ENCODE assay signal across 8 mouse cellular contexts in genomic region chr6:87732151-87733011, GRCm38 (mm10). TPM values are rescaled to one million over a fixed set of nuclear protein-coding genes. Genes with fewer than 3 reads are reported as not detected.
DNase-seq lines count a peak whose midpoint lies in the region; ATAC-seq and TF ChIP-seq lines count a peak whose summit lies in the region.

No protein-coding gene starts in this region.

- H3K9ac ChIP-seq in liver, embryonic 11.5 days (ENCODE audit: low read depth, low read length) = no peak overlapping the region

- H3K4me1 ChIP-seq in brown adipose tissue, adult 24 weeks (ENCODE audit: control insufficient read depth, insufficient read depth, insufficient read length, low read length) = no peaks in the 10 kb centered on the region
- peaks cover 12% of the 10 kb centered on the region for H3K4me1 ChIP-seq in liver, embryonic 11.5 days (replicated peaks; ENCODE audit: control insufficient read depth, insufficient read depth, low read length)
- H3K4me1 ChIP-seq in small intestine, adult 2 months (ENCODE audit: control insufficient read depth, insufficient read depth, insufficient read length, low read length) = peaks cover 4% of the 10 kb centered on the region; the same call in 1 of the 2 replicates

- TF ChIP-seq POLR2A in small intestine, adult 2 months (IDR thresholded peaks at IDR 0.05; ENCODE audit: low read depth, low read length) = no peak

- peak overlapping the region; percentile 49 for H3K4me3 ChIP-seq in layer of hippocampus, adult 2 months
- H3K4me3 ChIP-seq in brown adipose tissue, adult 24 weeks (ENCODE audit: insufficient read depth, low read depth, low read length) = peak overlapping the region; percentile 13
- peak overlapping the region; percentile 45 for H3K4me3 ChIP-seq in liver, embryonic 11.5 days (ENCODE audit: low read depth, low read length)
- peak overlapping the region; percentile 59 for H3K4me3 ChIP-seq in small intestine, adult 2 months (ENCODE audit: low read depth, low read length)

- peak; percentile 29 for ATAC-seq in granulocyte monocyte progenitor cell, adult 5-6 weeks (replicated peaks; ENCODE audit: poor library complexity, severe bottlenecking)
- no peak for ATAC-seq in liver, embryonic 11.5 days (replicated peaks; ENCODE audit: low FRiP score)

- H3K27me3 ChIP-seq in liver, embryonic 11.5 days (replicated peaks; ENCODE audit: control insufficient read depth, insufficient read depth, low read length) = peaks cover 62% of the 10 kb centered on the region
- H3K27me3 ChIP-seq in small intestine, adult 2 months (ENCODE audit: control insufficient read depth, insufficient read depth, low read length) = peaks cover 37% of the 10 kb centered on the region

- H3K9me3 ChIP-seq in liver, embryonic 11.5 days (ENCODE audit: control insufficient read depth, low read length) = no peaks in the 10 kb centered on the region

- no peak for TF ChIP-seq CTCF in layer of hippocampus, adult 2 months (conservative IDR thresholded peaks at IDR 0.05)
- no peak for TF ChIP-seq CTCF in small intestine, adult 2 months (IDR thresholded peaks at IDR 0.05; ENCODE audit: extremely low read depth, insufficient read length, insufficient replicate concordance, low read depth, low read length)

- 6% methylated on average over 52 of the region's 53 CpGs for WGBS in liver, embryonic 11.5 days
- 6% methylated on average over 49 of the region's 53 CpGs for WGBS in small intestine, adult 2 months

- no peaks in the 10 kb centered on the region for H3K36me3 ChIP-seq in liver, embryonic 11.5 days (ENCODE audit: control insufficient read depth, insufficient read depth, low read length)
- no peaks in the 10 kb centered on the region for H3K36me3 ChIP-seq in small intestine, adult 2 months (ENCODE audit: control insufficient read depth, insufficient read depth, low read length)

- H3K4me2 ChIP-seq in liver, embryonic 11.5 days = peak overlapping the region; percentile 88

- DNase-seq in layer of hippocampus, adult 2 months (ENCODE audit: low spot score in 2 of 2) = no peak
- DNase-seq in layer of hippocampus, adult 9-11 months = no peak
- DNase-seq in liver, embryonic 11.5 days (ENCODE audit: low spot score) = no peak
- no peak for DNase-seq in gastrocnemius, postnatal 10 days
- no peak for DNase-seq in adrenal gland, adult 18-20 months (ENCODE audit: low spot score in 2 of 2)

- H3K27ac ChIP-seq in layer of hippocampus, adult 2 months = no peak overlapping the region
- no peak overlapping the region for H3K27ac ChIP-seq in brown adipose tissue, adult 24 weeks (replicated peaks; ENCODE audit: low read depth, low read length)
- H3K27ac ChIP-seq in liver, embryonic 11.5 days (ENCODE audit: low read depth, low read length) = no peak overlapping the region
- no peak overlapping the region for H3K27ac ChIP-seq in small intestine, adult 2 months (ENCODE audit: insufficient read depth, low read depth, low read length)

RNA-seq across cellular contexts. Expression of gene Efcc1, which starts 1.7 kb away (rescaled TPM):
- 1 to 10 TPM; 3.7 to 4.3 TPM for total RNA-seq in layer of hippocampus, adult 2 months (2021)
- polyA plus RNA-seq in brown adipose tissue, adult 24 weeks (2012; ENCODE audit: insufficient read depth, insufficient read length, missing spikeins) = 0.36 TPM in 1 of 2 replicates, not detected in the other
- total RNA-seq in granulocyte monocyte progenitor cell, adult 5-6 weeks (2014; fragmentation: Nextera tagmentation) = 0.11 and 1.3 TPM in 2 replicates
- 1.5 and 4.8 TPM in 2 replicates for total RNA-seq in granulocyte monocyte progenitor cell, adult 5-6 weeks (2017)
- 0.45 and 0.57 TPM in 2 replicates for polyA plus RNA-seq in liver, embryonic 11.5 days (2014; fragmentation: Nextera tagmentation; extraction: Ambion mirVana)
- polyA plus RNA-seq in small intestine, adult 2 months (2012; rRNA removed) = 2.6 and 4.0 TPM in 2 replicates
- total RNA-seq in gastrocnemius, postnatal 10 days (2021) = 1 to 10 TPM; 1.9 to 2.7 TPM
- total RNA-seq in adrenal gland, adult 18-20 months (2021) = under 1 TPM; 0.27 to 0.51 TPM

RNA-seq across cellular contexts. Expression of gene Gp9, which starts 45.5 kb away (rescaled TPM):
- total RNA-seq in layer of hippocampus, adult 2 months (2021) = 1 to 10 TPM in 1 of 2 experiments, under 1 TPM in 1; 0.98 to 1.2 TPM
- polyA plus RNA-seq in brown adipose tissue, adult 24 weeks (2012; ENCODE audit: insufficient read depth, insufficient read length, missing spikeins) = not detected in 2 replicates
- 0.88 TPM in 1 of 2 replicates, not detected in the other for total RNA-seq in granulocyte monocyte progenitor cell, adult 5-6 weeks (2014; fragmentation: Nextera tagmentation)
- 0.30 TPM in 1 of 2 replicates, not detected in the other for total RNA-seq in granulocyte monocyte progenitor cell, adult 5-6 weeks (2017)
- 37.2 and 37.3 TPM in 2 replicates for polyA plus RNA-seq in liver, embryonic 11.5 days (2014; fragmentation: Nextera tagmentation; extraction: Ambion mirVana)
- 1.7 TPM in 1 of 2 replicates, not detected in the other for polyA plus RNA-seq in small intestine, adult 2 months (2012; rRNA removed)
- not detected for total RNA-seq in gastrocnemius, postnatal 10 days (2021)
- under 1 TPM in 1 of 2 experiments, not detected in 1; 0.70 TPM for total RNA-seq in adrenal gland, adult 18-20 months (2021)
